Mouse (Mus musculus) 416B (cell line): ENCODE measurements around the gene Dnmbp.

Source experiments
- DNase-seq: peaks from one replicate; pipeline ENCODE4 v3.0.0; 2011; ENCODE audit warnings: low read depth

The Dnmbp gene

GRCm38 (mm10) chr19:43878111-43879092 is 61.6 kb downstream of the Dnmbp start:
- no peak for DNase-seq

- no peak for DNase-seq
Measured at GRCm38 (mm10) chr19:43877364-43877763, 62.6 kb downstream of the Dnmbp start.

- DNase-seq: no peak
Measured at GRCm38 (mm10) chr19:43875996-43876395, 64.0 kb downstream of the Dnmbp start.

- DNase-seq: no peak
Measured at GRCm38 (mm10) chr19:43874351-43874750, 65.6 kb downstream of the Dnmbp start.

GRCm38 (mm10) chr19:43870418-43870817 is 69.6 kb downstream of the Dnmbp start:
- no peak for DNase-seq

GRCm38 (mm10) chr19:43857347-43857746 is 82.6 kb downstream of the Dnmbp start:
- peak; percentile 70 for DNase-seq

- DNase-seq: peak; percentile 29
Measured at GRCm38 (mm10) chr19:43852837-43853545, 87.0 kb downstream of the Dnmbp start.

- peak; percentile 64 for DNase-seq
Measured at GRCm38 (mm10) chr19:43851996-43852630, 87.9 kb downstream of the Dnmbp start.

GRCm38 (mm10) chr19:43850026-43850425 is 90.0 kb downstream of the Dnmbp start:
- no peak for DNase-seq

GRCm38 (mm10) chr19:43847966-43848365 is 92.0 kb downstream of the Dnmbp start:
- no peak for DNase-seq

GRCm38 (mm10) chr19:43847056-43847455 is 92.9 kb downstream of the Dnmbp start:
- no peak for DNase-seq

- no peak for DNase-seq
Measured at GRCm38 (mm10) chr19:43845331-43845908, 94.6 kb downstream of the Dnmbp start.

GRCm38 (mm10) chr19:43843184-43843583 is 96.8 kb downstream of the Dnmbp start:
- peak; percentile 41 for DNase-seq

GRCm38 (mm10) chr19:43832425-43833069 is 107.4 kb downstream of the Dnmbp start:
- peak; percentile 77 for DNase-seq

GRCm38 (mm10) chr19:43826855-43827254 is 113.1 kb downstream of the Dnmbp start:
- DNase-seq: no peak

- DNase-seq: peak; percentile 50
Measured at GRCm38 (mm10) chr19:43815661-43816414, 124.2 kb downstream of the Dnmbp start.

GRCm38 (mm10) chr19:43813315-43813714 is 126.7 kb downstream of the Dnmbp start:
- DNase-seq: no peak

GRCm38 (mm10) chr19:43811419-43811818 is 128.6 kb downstream of the Dnmbp start:
- DNase-seq: no peak

GRCm38 (mm10) chr19:43809331-43809730 is 130.7 kb downstream of the Dnmbp start:
- DNase-seq: peak; percentile 85

- no peak for DNase-seq
Measured at GRCm38 (mm10) chr19:43803866-43804265, 136.1 kb downstream of the Dnmbp start.
